Mouse (Mus musculus) thymus, adult 2 months (tissue): ENCODE results near the gene Trim2.

Source experiments
- CTCF ChIP-seq: fragments of 200-500 bp; IDR thresholded peaks from 2 replicates; pipeline ENCODE4 v1.5.1; 2012; ENCODE audit warnings: mild to moderate bottlenecking, control low read depth, low read length, moderate library complexity, borderline replicate concordance; ENCODE audit not compliant: control insufficient read depth, poor library complexity, insufficient read depth; ENCODE audit errors: extremely low read depth
- POLR2A ChIP-seq: fragments of 200-500 bp; IDR thresholded peaks from 2 replicates; pipeline ENCODE4 v1.6.1; 2012; ENCODE audit warnings: mild to moderate bottlenecking, low read length, control low read depth, moderate library complexity; ENCODE audit not compliant: control insufficient read depth, poor library complexity, insufficient read depth; ENCODE audit errors: extremely low read depth

- TF ChIP-seq POLR2A (no peak), CTCF (no peak)
Measured at GRCm38 (mm10) chr3:84135933-84136332, 170.7 kb downstream of the Trim2 start.
